Mouse (Mus musculus): Measurements from ENCODE around the gene Ccr10.

DNA sequence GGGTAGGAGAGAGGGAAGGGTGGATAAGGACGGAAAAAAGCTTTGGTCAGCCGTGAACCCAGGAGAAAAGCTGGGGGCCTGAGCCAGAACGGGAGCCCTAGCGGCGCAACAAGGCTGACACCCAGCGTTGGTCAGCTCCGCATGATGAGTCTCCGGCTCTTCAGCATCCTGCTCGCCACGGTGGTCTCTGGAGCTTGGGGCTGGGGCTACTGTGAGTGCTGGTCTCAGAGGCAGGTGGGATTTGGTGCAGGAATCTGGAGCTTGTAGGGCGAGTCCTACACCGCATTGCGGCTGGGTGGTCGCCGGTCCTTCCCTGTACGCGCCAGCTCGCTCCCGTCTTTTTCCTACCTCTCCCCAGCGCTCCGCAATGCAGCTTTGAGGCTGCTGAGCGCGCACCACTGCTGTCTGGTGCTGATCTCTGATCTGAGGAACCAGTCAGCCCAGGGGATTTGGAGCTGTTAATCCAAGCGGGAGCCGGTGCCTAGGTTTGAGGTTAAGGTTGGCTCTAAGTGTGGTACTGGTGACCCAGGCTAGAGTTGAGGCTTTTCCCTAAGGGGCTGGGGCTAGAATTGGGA, 961 bp upstream of the Ccr10 start:
- peak; percentile 64 for TF ChIP-seq CTCF (IDR thresholded peaks at IDR 0.05)
- no peak for TF ChIP-seq POLR2A (IDR thresholded peaks at IDR 0.05; ENCODE audit: insufficient read depth, low read depth, low read length)
- no peak for TF ChIP-seq EP300 (IDR thresholded peaks at IDR 0.05; ENCODE audit: insufficient read depth, low read depth, low read length)

Data from heart, adult 2 months (tissue).